Mouse (Mus musculus): Measurements from ENCODE around the gene Arhgef25.
"Not testable (repeated sequence)": the region's sequence is repeated elsewhere in the genome, so short reads cannot be mapped to it uniquely, and the experiment has no call there.

The Arhgef25 gene

GRCm38 (mm10) chr10:127165654-127166403, 24.1 kb downstream of the Arhgef25 start:
- DNase-seq (ENCODE audit: low read depth): no peak

GRCm38 (mm10) chr10:127165354-127165653, 24.6 kb downstream of the Arhgef25 start:
- DNase-seq (ENCODE audit: low read depth): no peak

GRCm38 (mm10) chr10:127164631-127165353, 25.1 kb downstream of the Arhgef25 start, which contains the start of gene B4galnt1:
Gene B4galnt1 (plus strand): TSS chr10:127165225.
- peak; percentile 54 for DNase-seq (ENCODE audit: low read depth)

- no peak for DNase-seq (ENCODE audit: low read depth)
These were observed 25.7 kb downstream of the Arhgef25 start for GRCm38 (mm10) chr10:127164190-127164589.

- not testable (repeated sequence) for DNase-seq (ENCODE audit: low read depth)
These were observed 27.1 kb downstream of the Arhgef25 start for GRCm38 (mm10) chr10:127162771-127163261.

- no peak for DNase-seq (ENCODE audit: low read depth)
These were observed 29.2 kb downstream of the Arhgef25 start for GRCm38 (mm10) chr10:127160728-127161127.

- DNase-seq (ENCODE audit: low read depth): no peak
These were observed 29.8 kb downstream of the Arhgef25 start for GRCm38 (mm10) chr10:127160081-127160480.

- DNase-seq (ENCODE audit: low read depth): no peak
These were observed 31.4 kb downstream of the Arhgef25 start for GRCm38 (mm10) chr10:127158471-127158870.

- no peak for DNase-seq (ENCODE audit: low read depth)
These were observed 33.4 kb downstream of the Arhgef25 start for GRCm38 (mm10) chr10:127156511-127156910.

- no peak for DNase-seq (ENCODE audit: low read depth)
These were observed 33.8 kb downstream of the Arhgef25 start for GRCm38 (mm10) chr10:127156089-127156488.

GRCm38 (mm10) chr10:127154652-127155051, 35.2 kb downstream of the Arhgef25 start:
- no peak for DNase-seq (ENCODE audit: low read depth)

GRCm38 (mm10) chr10:127154241-127154640, 35.6 kb downstream of the Arhgef25 start:
- no peak for DNase-seq (ENCODE audit: low read depth)

GRCm38 (mm10) chr10:127153323-127153722, 36.6 kb downstream of the Arhgef25 start:
- no peak for DNase-seq (ENCODE audit: low read depth)

- DNase-seq (ENCODE audit: low read depth): not testable (repeated sequence)
These were observed 37.3 kb downstream of the Arhgef25 start for GRCm38 (mm10) chr10:127152556-127152955.

- not testable (repeated sequence) for DNase-seq (ENCODE audit: low read depth)
These were observed 38.6 kb downstream of the Arhgef25 start for GRCm38 (mm10) chr10:127151233-127151632.

- DNase-seq (ENCODE audit: low read depth): no peak
These were observed 39.4 kb downstream of the Arhgef25 start for GRCm38 (mm10) chr10:127150471-127150872.

GRCm38 (mm10) chr10:127147135-127147534, 42.7 kb downstream of the Arhgef25 start:
- DNase-seq (ENCODE audit: low read depth): no peak

- DNase-seq (ENCODE audit: low read depth): no peak
These were observed 44.6 kb downstream of the Arhgef25 start for GRCm38 (mm10) chr10:127145303-127145702.

GRCm38 (mm10) chr10:127144536-127144935, 45.3 kb downstream of the Arhgef25 start:
- DNase-seq (ENCODE audit: low read depth): no peak

GRCm38 (mm10) chr10:127143228-127143627, 46.7 kb downstream of the Arhgef25 start:
- DNase-seq (ENCODE audit: low read depth): no peak

GRCm38 (mm10) chr10:127141500-127141899, 48.4 kb downstream of the Arhgef25 start:
- DNase-seq (ENCODE audit: low read depth): no peak

GRCm38 (mm10) chr10:127140971-127141370, 48.9 kb downstream of the Arhgef25 start:
- no peak for DNase-seq (ENCODE audit: low read depth)
